Mouse (Mus musculus): ENCODE measurements around the gene Parvb.

DNA sequence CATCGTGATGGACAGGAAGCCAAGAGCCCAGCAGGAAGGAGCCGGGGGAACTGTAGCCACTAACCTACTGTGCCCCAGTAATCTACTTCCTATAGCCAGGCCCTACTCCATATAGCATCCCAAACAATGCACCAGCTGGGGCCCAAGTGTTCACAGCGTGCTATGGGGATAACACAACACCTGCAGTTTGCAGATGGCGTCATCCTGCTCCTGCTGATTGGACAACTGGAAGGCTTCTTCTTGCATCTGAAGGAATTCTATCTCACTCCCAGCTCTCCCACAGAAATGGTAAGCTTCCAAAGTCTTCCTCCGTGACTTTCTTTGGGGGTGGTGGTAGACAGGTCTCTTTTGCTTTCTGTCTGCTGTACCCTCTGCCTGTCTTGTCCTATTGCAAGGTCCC, 105.8 kb downstream of the Parvb start:
- TF ChIP-seq GATA1 (IDR thresholded peaks at IDR 0.05; ENCODE audit: low read depth, low read length) (no peak), POLR2A (IDR thresholded peaks at IDR 0.05; ENCODE audit: control insufficient read depth in 1 of 2, insufficient read depth in 1 of 2, low read depth in 1 of 2, low read length in 2 of 2, poor library complexity in 1 of 2) (no peak), MXI1 (IDR thresholded peaks at IDR 0.05; ENCODE audit: low read depth, low read length) (no peak), ZNF384 (IDR thresholded peaks at IDR 0.05; ENCODE audit: low read depth, low read length) (no peak), TAL1 (IDR thresholded peaks at IDR 0.05; ENCODE audit: low read length) (no peak), USF2 (IDR thresholded peaks at IDR 0.05; ENCODE audit: borderline replicate concordance in 1 of 2, insufficient read depth in 1 of 2, low read depth in 1 of 2, low read length in 2 of 2) (no peak), CTCF (IDR thresholded peaks at IDR 0.05 in 2 of 3, conservative IDR thresholded peaks at IDR 0.05 in 1 of 3; ENCODE audit: control insufficient read depth in 1 of 3, insufficient read depth in 1 of 3, low read depth in 2 of 3, low read length in 3 of 3, poor library complexity in 1 of 3, severe bottlenecking in 1 of 3) (no peak), MAFK (IDR thresholded peaks at IDR 0.05; ENCODE audit: borderline replicate concordance, low read depth, low read length) (no peak), E2F4 (IDR thresholded peaks at IDR 0.05; ENCODE audit: borderline replicate concordance, low read depth, low read length) (no peak), BHLHE40 (IDR thresholded peaks at IDR 0.05; ENCODE audit: borderline replicate concordance, low read depth, low read length) (no peak), POLR2AphosphoS5 (IDR thresholded peaks at IDR 0.05; ENCODE audit: borderline replicate concordance, low read depth, low read length) (no peak), RCOR1 (IDR thresholded peaks at IDR 0.05; ENCODE audit: low read depth, low read length) (no peak)

Data from MEL (cell line).